Mouse (Mus musculus) layer of hippocampus, postnatal 14 days (tissue): ENCODE results near the gene Smarca2. TPM values are rescaled to one million over a fixed set of nuclear protein-coding genes. Genes with fewer than 3 reads are reported as not detected.

Experiments
- DNase-seq, 2 experiments: peaks; one replicate each; pipeline ENCODE4 v3.0.0; 2021 to 2022; ENCODE audit warnings: low spot score in 2 of 2, mixed read lengths in 1 of 2
- long read RNA-seq, 2 experiments: library from polyadenylated mRNA; stranded (forward); transcript quantifications; one replicate each; pipeline ENCODE4 v2.0.0; 2021
- total RNA-seq, 2 experiments: library from RNA; stranded (reverse); gene quantifications; 2 replicates each; pipeline ENCODE4 v1.2.3; 2021

The Smarca2 gene
- 100 to 1,000 TPM; 154 TPM for total RNA-seq
- long read RNA-seq, experiment 1, full-length matches to known transcripts = 4 of 63 reads
- long read RNA-seq, experiment 1, partial matches to known transcripts = 41 of 63 reads
- long read RNA-seq, experiment 1, other reads (novel, unspliced or antisense) = 18 of 63 reads
- long read RNA-seq, experiment 2, full-length matches to known transcripts = 4 of 69 reads
- long read RNA-seq, experiment 2, partial matches to known transcripts = 42 of 69 reads
- long read RNA-seq, experiment 2, other reads (novel, unspliced or antisense) = 23 of 69 reads

DNA sequence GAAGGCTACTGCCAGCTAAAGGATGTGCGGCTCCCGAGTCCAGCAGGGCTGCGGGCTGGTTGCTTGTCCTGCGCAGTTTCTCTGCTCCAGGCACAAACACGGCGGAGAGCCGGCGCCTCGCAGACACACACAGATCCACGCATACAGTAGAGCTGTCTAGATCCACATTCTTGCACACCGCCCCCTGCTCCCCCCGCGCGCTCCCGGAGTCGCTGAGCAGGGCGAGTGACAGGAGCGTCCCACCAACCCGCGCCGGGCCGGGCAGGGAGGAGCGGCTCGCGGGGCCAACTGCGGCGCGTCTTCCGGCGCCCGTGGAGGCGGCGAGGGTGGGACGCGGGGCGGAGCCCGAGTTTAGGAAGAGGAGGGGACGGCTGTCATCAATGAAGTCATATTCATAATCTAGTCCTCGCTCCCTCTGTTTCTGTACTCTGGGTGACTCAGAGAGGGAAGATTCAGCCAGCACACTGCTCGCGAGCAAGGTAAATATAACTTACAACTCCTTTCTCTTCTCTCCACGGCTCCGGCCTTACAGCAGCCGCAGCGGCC, at the start of gene Smarca2:
Gene Smarca2 (plus strand): TSS at position 296 of the 546 bp plus-strand sequence.
- peak; percentile 96 to 98 for DNase-seq

DNA sequence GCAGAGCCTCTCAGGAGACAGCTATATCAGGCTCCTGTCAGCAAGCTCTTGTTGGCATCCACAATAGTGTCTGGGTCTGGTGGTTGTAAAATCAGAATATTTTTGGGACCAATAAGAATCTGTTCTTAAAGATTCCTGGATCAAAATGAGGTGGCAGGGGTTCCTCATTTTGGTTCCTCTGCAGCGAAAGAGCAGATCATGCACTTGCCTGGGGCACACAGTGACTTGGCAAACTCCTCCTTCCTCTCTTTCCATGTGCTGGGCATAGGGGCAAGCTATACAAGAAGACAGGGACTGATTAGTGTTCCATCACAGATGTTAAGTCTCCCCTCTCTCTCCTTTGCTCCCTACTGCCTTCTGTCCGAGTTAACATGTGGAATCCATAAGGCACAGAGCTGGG, 40.0 kb upstream of the Smarca2 start:
- no peak for DNase-seq

DNA sequence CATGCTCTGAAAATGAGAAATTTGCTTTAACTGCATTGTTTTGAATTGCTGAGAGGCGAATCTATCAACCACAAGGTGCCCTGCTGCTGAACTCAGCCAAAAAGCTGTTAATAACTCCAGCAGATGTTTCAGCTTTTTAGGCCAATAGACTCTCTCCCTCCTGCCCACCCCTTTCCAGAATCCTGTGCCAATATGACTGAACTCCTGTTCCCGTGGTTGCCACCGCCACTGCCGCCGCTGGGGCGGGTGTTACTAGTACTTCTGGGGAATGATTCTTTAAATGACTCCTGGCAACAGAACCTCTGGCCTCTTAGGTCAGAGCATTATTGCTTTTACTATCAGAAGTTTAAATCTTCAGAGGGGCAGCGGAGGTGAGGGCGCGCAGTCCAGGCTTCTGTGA, 38.7 kb upstream of the Smarca2 start:
- DNase-seq = peak in 1 of 2 experiments; percentile 7

DNA sequence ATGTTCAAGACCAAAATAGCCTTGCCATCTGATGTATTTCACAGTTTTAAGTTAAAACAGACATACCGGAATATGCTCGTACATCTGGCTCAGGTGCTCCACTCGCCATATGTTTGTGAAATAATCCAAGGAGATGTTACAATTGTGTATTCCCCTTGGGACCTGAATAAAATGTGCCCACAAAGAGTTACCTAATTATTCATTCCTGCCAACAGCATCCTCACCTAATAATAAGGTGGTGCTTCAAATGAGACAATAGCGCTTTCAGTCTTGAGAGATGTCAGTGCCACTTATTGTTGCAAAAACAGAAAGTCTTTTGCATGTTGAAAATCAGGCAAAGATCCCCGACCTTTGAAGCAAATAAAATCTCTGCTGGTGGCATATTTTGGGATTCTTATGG, 36.6 kb upstream of the Smarca2 start:
- DNase-seq = no peak

DNA sequence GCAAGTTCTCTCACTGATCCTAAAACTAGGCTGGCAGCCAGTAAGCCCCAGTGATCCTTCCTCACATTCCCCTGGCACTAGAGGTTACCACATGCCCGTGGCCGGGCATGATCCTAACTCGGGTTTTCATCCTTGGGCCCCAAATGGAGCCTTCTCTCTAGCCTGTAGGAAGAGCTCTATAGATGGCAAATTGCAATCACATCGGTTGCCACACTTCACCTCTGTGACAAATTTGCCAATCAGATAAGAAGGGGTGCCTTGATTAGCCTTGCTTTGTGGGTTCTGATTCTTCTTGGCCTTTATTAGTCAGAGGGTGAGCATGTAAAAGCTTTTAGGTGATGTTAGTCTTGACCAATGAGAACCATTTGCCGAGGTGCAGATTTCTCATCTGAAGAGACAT, 35.9 kb upstream of the Smarca2 start:
- no peak for DNase-seq

DNA sequence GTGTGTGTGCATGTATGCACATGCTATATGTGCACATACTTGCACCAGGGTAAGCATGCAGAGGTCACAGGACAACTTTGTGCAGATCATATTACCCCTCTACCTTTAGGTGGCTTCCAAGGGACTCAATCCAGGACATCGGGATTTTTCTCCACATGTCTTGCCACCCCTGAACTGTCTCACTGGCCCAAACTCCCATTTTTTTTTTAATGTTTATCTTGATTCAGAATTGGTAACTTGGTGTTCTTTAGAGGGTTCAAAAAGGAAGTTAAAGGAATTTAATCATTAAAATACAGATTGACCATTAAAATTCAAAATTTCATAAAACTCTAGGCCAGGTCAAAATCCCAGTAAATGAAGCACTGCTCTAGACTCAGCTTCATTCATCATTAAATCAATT, 35.4 kb upstream of the Smarca2 start:
- no peak for DNase-seq

DNA sequence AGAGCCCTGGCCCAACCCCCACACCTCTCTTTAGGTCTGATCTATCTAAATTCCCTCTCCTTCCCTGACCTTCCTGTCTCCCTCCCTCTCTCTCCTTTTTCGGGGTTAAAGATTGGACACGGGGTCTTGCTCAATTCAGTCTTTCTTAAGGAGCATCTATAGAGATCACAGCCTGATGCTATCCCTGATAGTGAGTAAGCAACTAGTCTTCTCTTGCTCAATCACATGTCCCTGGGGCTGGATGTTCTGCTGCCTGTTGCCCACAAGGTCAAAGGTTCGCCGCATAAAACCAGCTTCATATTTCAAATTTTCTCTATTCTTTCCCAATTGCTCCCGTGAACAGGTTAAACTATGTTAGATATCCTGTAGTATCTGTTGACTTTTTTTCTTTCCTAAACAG, 25.2 kb upstream of the Smarca2 start:
- DNase-seq = no peak

DNA sequence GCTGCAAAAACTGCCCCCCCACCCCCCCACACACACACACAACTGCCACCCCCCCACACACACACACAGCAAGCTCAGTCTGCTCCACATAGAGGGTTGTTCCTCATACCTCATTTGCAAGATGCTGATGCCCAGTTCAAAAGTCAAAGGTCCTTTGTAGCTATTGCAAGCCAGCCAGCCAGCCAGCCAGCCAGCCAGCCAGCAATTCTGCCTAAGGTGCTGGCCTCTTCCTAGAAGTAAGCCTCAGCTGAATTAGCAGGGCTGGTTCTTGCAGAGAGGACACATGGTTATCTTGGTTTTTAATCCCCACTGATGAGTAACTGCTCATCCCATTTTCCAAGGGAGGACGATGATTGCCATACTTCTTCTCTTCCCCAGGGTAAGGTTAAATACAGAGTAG, 24.8 kb upstream of the Smarca2 start:
- no peak for DNase-seq

DNA sequence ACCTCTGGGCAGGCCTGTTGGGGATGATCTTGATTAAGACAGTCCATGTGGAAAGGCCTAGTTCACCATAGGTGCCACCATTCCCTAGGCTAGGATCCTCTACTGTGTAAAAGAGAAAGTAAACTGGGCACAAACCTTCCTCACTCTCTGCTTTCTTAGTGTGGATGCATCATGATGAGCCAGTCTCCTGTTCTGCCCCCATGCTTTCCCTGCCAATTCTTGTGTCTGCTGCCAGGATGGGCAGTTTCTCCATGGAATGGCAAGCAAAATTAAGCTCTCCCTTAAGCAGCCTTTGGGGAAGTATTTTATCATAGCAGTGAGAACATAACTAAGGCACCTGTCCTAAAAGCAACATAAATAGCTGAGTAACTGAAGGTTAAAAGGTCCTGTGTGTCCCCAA, 10.2 kb upstream of the Smarca2 start:
- DNase-seq = no peak

DNA sequence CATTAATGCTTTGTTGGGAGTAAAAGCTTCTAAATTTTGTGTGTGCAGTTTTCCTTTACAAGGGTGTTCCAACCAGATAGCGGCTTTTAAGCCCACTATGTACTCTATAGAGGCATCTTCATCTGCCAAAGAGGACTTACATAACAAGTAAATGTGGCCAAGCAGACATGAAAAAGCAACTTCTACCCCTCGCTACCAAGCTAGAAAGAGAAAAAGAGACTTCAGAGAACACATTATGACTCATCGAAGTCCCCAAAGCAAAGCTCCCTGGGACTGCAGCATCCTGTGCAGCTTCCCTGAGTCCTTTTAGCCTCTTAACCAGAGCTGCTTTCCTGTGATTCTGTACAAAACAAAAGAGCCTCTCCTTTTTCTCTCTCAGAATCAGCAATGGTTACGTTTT, 3.4 kb upstream of the Smarca2 start:
- no peak for DNase-seq

DNA sequence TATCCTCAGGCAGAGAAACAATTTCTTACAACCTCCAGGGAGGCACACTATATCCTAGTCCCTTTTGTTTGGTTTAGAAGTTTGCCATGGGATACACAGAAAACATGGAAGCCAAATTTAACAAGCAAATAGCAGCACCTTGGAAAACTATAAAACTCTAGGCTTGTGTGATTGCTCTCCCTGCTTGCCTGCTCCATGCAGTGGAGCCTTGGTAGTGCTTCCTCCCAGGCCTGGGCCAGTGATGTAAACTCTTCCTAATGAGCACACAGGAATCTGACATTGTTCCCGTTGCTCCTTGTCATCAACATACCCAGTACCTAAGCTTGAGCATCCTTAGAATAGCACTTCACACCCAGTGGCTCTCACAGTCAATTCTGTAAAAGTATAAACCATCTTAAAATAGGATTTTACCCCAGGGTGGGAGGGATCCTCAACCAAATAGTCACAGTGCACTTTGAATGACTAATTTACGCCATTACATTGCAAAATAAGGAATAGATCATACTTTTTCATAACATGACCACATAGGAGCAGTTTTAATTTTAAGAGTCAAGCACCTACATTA, 1.5 kb upstream of the Smarca2 start:
- no peak for DNase-seq

DNA sequence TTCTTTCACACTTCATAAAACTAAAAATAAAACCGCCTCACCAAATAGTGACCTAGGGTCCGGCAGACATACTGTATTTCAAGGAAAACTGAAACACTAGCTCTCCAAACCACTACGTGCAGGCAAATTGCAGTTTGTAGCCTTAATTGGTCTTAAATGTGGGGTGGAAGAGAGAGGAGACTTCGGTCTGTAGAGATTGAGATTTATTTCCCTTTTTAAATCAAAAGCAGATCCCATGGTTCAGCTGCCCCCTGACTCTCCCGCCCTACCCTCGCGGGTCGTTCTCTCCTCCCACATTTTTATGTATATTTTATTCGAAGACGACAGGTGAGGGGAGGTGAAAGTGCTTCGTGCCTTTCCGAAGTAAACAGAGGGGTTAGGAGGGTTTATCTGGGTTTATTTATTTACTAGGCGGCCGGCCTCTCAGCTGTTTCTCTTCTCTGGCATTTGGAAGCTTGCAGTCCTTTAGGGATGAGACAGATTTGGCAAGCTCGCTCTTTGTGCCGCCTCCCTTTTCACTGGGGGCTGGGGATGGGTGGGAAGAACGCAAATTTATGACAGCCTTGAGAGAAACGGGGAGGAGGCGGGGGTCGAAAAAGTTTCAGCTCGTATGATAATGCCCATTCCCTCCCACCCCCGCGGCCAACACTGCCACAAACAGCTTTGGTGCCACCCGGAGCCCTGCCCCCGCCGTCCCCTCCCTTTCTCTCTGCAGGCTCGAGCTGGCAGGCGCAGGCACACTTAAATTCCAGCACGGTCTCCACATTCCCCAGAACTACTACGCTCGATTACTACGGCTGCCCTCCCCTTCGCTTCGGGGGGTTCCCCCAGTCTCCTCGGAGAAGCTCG, 720 bp upstream of the Smarca2 start:
- DNase-seq = no peak

DNA sequence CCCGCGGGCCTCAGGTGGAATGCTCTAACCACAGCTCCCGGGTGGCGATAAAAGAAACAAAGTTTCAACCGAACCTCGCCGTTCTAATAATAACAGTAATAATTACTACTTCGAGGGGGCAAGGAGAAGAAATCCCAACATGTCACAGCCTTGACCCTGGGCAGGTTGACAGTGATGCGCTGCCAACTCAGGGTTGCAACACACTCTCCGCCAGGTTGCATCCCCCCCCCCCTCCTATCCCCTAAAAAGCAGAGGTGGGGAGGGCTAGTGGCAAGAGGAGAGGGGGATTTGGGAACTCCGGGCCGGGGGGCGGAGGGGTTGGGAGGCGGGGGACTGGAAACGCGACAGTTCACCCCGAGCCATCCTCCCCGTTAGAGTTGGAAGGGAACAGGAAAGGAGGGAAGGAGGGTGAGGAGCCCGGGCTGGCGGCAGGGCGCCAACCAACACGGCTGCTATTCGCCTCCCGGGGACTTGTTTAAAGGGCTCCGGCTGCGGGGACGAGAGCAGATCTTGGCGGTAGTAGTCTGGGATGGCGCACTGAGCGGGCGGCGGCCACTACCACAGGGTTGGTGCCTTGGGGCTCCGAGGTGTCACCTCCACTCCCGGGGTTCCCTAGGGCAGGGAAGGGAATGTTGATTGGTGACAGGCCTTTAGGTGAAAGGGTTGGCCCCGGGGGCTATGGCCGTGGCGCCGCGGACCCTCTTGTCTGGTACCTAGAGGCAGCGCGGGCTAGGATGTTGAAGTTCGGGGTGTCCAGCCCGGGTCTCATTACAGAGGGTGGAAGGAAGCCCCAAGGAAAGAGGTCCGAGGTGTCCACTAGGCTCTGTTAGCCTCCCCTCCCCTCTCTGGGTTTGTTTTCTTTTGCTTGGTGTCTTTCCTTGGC, 829 bp downstream of the Smarca2 start:
- DNase-seq = peak; percentile 57

DNA sequence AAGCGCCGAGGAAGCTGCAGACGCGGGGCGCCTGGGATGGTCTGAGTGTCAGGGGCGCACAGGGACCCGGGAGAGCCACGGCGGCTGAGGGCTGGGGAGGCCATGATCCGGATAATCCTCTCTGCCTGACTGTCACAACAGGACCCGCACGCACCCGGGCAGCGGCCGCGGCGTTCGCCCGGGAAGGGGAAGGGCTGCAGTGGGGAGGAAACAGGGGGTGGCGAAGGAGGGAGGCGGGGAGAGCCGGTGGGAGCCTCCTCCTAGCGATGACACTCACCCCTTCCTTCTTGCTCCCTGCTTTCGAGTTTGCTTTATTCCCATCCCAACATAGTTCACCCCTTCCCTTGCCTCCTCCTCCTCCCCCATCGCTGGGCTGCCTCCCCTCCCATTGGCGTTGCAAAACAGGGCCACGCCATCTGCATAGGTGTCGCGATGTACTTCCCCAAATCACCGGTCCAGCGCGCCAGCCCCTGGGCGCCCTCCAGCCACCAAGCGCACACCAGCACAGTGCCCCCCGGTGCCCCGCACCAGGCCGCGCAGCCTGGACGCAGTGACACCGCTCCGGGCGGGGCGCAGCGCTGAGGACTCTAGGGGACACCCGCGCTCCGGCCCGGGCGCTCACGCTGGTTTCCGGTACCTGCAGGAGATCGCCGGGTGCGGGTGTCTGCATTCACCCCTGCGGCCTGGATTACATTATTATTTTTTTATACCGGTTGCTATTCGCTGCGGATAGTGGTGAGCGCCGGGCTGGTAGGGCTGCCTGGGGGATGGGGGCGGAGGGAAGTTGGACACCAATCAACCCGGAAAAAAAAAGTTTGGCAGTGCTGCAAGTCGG, 1.7 kb downstream of the Smarca2 start:
- DNase-seq = peak; percentile 62 to 72

DNA sequence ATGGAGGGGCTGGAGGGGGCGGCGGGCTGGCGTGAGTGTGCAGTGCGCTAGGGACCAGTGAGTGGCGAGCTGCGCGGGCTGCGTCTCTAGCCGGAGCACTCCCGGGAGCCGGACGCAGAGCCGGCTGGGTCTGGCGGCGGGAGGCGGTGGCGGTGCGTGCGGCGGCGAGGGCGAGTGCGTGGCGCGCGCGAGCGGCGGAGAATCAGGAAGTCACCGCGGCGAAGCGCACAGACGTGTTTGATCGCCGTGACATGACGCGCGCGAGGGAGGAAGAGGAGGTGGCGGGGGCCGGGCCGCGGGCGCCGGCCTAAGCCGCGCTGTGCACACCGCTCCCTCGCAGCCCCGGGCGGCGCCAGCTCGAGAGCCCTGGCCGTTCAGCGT, 2.3 kb downstream of the Smarca2 start:
- peak in 1 of 2 experiments; percentile 77 for DNase-seq

DNA sequence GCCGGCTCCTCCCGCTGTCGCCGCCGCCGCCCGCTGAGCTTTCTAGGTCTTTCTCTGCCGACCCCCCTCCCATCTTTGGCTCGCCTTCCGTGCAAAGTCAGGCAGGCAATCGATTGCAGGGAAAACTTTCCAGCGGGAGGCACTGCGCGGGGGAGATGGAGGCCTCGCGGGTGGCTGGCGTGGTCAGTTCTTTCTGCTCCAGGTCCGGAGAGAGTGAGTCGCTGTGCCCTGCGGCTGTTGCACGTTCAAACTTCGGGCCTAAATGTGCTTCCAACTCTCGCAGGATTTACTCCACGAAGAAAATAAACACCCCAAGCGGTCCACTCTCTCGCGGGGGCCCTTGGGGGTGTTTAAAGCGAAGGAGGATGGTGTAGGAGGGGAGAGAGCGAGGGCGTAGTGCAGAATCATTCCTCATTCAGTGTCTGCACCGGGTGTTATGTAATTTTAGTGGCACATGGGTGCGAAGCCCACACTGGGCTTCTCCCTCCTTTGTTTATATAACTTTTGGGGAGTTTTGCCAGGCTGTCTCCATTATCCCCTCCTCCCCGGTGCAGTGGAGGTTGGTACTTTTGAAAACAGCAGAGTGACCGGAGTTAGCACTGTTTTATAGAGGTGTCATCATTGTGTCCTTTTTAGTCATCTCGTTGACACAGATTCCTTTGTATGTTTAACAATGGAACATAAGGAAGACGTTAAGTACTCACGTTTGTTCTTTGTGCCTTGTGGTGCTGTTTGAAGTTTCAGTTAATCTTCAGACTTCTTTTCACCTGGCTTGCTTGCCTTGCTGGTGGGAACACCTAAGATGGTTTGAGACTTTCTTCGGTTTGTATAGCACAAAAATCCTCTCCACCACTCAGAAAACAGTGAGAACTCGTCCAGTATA, 2.9 kb downstream of the Smarca2 start:
- DNase-seq = peak; percentile 43 to 48

DNA sequence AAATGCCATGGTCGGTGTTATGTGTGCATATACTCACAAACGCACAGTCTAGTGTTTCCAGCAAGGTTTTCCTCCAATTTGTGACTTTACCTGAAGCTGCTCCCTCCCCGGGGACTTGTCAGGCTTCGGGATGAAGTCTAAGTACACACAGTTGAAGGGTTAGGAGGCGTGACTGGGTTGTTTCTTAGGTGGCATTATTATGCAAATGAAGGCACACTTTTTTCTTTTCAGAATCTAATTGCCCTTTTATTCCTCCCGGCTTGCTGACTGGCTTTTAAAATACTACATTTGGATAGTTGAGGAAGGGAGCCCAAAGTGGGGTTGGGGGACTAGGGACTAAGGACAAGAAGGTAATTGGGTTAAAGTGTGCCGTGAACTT, 3.6 kb downstream of the Smarca2 start:
- DNase-seq = no peak

DNA sequence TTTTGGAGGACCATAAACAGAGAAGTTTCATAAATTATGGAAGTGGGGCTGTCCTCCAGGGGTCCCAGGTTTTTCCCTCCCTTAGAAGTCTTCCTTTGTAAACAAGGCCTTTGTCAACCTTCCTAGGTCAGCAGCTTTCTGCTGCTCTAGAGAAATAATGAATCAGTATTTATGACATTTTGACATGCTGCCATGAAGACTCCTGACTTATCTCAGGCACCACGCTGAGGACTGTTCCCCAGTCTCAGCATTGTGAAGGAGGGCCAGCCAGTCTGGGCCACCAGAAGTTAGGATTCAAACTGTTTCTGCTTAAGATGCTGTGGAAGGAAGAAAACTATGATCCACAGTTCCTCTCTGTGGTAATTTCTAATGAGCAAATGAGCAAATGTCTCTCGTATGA, 4.8 kb downstream of the Smarca2 start:
- DNase-seq = no peak

DNA sequence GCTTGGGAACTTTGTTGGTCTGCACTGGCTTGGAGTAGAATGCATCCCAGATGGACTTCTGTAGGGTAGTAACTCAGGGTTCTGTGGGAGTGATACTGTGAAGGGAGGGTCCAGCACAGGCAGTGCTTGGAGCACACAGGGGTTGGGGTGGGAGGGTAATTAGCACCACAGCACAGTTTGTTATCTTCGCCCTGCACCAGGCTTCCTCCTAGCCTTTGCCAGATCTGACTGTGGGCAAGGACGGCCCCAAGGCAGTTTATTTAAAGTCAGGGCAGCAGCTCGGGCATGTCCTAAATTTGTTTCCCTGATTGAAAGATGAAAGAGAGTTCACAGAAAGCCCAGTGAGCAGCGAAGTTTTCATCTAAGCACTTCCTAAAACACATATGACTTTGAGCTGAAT, 8.1 kb downstream of the Smarca2 start:
- DNase-seq = no peak
